Mouse (Mus musculus) lung, adult 18-20 months (tissue): ENCODE measurements around the gene Cpvl.

ENCODE experiments used
- DNase-seq, 2 experiments: peaks; one replicate each; pipeline ENCODE4 v3.0.0; 2022; ENCODE audit warnings: mixed read lengths in 2 of 2

Gene Cpvl

DNA sequence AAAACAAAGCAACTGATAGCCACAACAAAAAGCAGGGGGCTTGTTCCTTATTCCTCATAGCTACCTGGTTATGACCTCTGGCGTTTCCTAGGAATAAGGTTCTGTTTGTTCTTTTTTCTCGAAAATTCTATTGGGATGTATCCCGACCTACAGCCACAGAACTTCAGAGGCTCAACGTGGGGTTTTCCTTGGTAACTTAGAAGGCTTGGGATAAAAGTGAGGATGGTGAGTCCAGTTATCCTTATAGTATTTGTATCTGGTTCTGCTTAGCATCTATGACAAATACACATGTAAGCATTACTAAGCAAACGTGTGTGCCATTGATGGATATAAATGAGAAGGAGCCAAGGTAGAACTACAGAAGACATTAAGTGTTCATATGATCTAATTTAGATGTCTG lies at the start of gene Cpvl:
Gene Cpvl, minus strand, starts transcription at position 101 of the 400 bp plus-strand sequence.
- DNase-seq: no peak

DNA sequence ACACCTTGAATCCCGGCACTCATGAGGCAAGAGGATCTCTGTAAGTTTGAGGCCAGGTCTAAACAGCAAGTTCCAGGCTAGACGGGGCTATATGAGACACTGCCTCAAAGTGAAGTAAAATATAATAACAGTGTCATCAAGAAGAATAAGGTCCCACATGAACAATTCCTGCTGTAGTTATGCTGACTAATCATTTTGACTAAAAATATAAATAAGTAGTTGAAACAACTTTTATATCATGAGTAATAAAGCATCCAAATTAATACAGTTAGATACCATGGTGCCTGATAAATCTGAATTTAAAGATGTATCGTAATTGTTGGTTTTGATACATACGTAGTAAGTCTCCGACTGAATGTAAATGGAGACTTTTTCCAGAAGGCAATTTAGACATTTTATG lies 45.4 kb upstream of the Cpvl start:
- no peak for DNase-seq

DNA sequence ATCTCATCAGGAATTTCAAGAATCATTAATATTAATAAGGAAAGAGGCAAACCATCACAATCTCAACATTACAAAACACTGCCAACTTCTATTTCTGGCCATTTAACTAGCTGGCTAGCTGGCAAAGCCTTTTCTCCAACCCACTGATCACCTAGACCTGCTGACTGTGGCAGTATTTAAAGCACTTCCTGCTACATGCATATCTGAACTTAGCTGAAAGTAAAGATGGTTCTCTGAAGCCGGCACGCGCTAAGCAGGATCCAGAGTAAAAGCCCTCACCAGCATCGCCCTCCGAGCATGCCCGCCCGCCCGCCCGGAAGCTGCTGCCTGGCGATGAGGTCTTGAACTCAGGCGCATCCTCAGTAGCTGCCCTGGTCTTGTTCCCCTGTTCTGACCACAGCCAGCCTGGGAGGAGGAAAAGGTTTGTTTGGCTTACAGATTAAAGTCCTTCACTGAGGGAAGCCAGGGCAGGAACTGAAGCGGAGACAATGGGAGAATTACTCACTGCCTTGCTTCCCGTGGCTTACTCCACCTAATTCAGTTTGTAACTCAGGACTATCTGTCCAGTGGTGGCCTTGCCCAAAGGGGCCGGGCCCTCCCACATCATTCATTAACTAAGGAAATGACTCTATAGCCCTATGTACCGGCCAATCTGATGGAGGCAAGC lies 42.8 kb upstream of the Cpvl start:
- DNase-seq: peak; percentile 35 to 64

DNA sequence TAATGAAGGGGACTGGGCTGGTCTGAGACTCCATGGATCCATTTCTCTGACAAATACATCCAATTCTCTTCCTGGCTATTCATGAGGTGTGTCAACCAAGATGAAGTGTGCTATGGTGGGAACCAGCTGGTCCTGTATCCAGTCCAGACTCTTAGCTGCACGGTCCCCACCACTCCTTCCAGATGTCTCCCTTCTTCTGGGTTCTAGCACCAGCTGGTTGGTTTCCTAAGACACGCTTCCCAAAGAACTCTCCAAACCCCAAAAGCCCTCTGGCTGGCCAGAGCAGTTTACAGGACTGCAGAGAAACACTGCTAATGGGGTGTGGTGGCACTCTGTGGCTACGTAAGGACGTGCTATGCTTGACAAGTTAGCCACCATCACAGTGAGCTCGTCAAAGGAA lies 40.4 kb upstream of the Cpvl start:
- peak; percentile 59 to 70 for DNase-seq

DNA sequence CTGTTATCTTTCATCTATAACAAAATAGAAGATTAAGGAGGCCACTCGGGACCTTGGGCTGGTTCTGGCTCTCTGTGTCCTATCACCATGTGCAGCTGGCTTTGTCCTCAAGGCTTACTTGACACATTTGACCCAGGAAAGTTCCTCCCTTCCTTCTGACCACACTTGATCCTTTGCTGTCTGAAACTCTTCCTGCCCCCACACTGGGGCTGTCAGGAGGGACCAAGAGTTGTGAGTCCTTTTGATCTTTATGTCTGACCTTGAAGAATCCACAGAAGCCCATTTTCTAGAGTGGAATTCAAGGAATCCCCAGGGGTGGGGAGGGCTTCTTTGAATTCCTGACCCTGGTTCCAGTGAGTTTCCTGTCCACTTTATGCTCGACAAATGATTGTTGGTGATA lies 39.6 kb upstream of the Cpvl start:
- DNase-seq: no peak

DNA sequence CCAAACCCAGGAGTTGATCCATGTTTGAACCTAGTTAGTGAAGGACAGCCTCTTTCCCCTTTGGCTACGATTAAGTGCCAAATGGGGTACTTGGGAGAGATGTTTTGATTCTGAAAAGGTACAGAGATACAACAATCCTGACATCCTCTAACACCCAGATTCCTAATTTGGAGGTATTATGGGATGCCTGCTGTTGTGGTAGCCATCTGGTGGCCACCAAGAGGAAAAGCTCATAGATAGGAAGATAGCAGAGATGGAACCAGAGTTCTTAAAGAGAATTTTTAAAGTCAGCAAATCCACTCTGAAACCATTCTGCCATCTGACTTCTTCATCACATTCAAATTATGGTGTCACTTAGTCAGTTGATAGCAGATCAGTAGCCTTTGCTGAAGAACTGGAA lies 33.7 kb upstream of the Cpvl start:
- DNase-seq: no peak

DNA sequence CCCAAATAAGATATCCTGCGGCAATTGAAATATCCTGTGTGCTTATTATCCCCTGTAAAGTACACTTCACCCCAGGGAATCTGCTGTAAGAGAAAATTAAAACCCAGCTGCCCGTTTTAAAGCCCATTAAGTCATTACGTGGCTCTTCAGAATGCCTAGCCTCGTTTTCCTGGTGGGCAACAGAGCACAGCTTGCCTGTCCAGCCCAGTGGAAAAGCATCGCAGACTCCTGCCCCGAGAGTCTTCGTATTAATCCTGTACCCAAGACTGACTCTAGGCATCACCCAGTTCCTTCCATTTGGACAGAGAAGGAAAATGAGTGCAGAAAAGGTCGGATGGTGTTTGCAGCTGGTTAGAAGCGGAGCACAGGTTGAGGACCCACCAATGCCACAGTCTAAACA lies 31.9 kb upstream of the Cpvl start:
- DNase-seq: no peak

DNA sequence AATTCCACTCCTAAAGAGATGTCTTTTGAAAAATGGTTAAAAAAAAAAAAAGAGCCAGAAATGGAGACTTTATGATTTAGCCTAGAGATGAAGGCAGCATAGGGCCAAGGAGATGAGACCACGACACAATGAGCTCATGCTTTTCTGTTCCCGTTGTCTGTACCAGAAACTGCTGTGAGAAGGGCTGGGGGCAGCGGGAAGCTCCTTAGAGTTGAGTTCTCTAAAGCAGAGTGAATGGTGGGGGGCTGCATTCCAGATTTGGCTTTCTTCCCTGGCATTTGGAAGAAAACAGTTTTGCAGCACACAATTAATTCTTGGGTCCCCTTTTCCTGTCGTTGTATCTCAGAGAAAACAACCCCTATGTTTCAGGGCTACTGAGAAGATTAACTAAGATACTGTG lies 30.8 kb upstream of the Cpvl start:
- DNase-seq: no peak

DNA sequence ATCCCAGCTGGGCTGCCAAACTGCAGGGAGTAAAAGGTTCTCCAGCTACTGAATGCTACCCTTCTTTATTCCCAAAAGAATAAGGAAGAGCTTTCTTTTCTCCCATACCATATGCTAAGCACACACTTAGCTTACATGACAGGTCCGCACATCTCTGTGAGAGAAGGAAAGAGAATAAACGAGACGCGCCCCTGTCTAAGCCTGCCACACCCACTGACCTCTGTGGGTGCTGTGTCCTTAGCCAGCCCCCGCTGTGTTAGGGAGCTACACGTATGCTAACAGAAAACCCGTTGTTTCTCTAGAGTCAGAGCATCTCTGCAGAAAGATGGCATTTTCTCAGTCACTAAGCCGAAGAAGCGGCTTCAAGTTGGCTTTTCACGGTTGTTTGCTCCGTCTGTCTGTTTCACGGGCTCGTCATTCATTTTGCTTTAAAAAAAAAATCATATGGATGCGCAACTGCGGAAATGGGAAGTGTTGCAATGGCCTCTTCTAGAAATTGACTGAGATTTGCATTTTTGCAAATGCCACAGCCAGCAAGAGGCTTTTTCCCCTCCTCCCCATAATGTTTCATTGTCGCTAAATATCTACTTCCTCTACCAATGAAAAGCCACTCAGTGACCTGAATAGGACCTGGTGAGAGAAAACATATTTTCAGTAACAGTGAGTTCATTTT lies 30.1 kb upstream of the Cpvl start:
- DNase-seq: no peak

DNA sequence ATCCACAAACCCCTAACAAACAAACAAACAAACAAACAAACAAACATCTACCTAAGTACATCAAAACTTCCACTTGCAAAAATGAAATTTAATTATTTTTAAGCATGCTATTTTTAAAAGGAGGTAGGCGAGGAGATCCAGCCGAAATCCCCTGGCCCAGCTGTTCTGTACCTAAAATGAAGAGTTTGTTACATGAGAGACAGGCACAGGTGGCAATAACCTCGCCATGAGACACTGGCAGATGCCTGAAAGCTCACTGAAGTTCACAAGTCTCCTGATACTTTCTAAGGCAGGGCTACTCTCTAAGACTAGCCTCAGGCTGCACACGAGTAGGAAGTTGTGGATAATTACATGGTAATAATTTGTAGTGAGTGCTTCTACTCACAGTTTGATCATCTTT lies 26.8 kb upstream of the Cpvl start:
- no peak for DNase-seq

DNA sequence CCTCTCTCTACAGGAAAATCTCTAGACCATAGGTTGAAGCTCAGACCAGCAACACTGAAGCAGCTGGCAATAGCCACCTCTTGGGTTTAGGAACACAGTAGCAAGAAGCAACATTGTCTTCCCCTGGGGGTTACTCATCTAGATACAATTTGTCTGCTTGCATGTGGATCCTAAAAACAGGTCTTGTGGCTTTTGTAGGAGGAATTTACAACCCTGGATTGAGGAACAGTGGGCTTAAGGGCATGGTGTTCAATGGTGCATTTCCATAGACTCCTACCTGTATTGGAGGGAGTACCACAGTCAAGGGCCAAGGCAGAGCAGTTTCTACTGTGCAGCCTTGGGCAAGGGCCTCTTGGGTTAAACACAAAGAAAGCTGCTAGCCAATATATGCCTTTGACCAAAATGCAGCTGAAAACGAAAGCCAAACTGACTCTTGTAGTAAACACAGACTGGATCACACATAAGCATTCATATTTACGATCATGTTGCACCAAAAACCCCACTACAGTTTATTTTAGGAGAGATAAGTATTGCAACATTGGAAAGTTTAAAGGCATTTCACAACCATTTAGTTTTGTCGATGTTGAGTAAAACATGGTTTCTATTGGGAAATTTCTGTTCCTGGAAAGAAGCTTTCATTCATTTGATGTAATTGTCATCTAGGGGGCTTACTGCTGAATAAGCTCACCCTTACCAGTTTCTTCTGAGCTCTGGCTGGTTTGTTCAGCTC lies 17.9 kb upstream of the Cpvl start:
- no peak for DNase-seq

DNA sequence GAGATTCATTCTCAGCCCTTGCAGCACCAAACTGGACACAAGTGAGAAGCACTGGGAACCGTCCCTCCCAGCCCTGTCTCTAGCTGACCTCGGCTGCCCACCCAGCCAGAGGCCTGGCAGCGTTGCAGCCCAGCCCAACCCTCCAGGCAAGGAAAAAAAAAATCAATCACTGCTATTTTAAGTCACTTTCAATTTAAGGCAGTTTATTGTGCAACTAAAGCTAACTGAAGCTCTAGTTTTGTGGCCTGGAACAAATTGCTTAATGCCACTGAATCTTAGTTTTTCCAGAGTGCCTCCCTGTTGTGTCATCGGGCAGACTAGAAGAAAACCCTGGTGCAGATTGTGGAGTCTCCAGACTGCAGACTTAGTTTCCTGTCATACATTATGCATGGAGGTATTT lies 17.0 kb upstream of the Cpvl start:
- peak; percentile 37 to 43 for DNase-seq

DNA sequence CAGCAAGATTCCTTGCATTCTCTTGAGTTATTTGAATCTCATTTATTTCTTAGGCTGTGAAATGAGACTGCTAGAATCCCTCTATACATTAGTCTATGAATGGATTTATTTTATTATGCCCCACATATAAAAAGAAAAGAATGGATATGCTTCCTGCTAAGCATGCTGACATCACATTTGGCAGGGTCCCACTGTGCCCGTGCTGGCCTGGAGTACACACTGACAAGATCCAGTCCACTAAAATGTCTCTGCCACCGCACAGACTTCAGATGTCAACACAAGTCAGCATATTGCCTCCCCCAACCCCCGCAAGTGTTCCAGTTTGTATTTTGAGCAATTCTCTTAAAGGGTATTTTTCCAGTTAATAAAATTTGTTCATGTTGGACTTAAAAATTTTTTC lies 13.9 kb upstream of the Cpvl start:
- no peak for DNase-seq

DNA sequence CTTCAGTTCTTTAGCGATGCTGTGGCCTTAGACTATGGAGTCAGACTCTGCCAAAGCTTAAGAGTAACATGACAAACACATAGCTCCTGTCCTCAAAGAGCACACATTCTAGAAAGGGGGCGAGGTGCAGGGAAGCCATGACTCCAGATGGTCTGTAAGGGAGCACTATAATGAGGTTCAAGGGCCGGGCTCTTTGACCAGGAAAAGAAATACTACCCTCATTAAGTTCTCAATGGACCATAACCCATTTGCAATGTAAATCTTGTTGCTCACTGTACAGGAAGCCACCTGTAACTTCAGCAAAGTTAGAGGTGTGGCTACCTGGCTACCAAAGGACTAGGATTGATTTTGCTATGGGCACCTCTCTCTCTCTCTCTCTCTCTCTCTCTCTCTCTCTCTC lies 8.8 kb upstream of the Cpvl start:
- no peak for DNase-seq

DNA sequence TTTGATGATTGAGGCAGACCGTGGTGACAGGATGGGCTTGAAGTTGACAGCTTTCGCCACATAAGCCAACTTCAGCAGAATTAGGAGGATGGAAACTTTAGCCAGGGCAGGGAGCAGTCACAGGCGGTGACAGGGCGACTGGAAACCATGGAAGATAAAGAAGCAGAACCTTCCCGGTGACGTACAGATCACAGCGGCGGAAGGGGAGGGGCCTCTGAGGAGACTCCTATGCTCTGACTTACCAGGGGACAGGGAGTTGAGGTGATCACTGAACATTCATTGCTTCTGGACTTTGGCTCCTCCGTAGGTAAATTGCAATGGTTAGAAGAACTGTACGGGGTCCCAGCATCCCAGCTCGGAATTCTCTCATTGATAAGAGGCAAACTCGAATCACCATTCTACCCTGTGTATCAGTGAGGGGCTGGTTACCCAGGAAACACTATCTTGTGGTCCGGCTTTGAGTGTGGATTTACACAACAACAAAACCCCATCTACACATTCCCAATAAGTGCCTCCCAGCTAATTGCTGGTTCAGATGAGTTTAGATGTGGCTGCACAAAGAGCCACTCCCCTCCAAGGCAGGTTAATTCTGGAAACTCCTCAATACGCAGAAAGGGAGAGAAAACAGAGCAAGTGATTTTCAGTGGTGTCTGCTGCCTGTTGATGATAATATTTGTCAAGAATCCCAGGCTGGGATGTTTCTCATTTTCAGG lies 8.0 kb upstream of the Cpvl start:
- no peak for DNase-seq

DNA sequence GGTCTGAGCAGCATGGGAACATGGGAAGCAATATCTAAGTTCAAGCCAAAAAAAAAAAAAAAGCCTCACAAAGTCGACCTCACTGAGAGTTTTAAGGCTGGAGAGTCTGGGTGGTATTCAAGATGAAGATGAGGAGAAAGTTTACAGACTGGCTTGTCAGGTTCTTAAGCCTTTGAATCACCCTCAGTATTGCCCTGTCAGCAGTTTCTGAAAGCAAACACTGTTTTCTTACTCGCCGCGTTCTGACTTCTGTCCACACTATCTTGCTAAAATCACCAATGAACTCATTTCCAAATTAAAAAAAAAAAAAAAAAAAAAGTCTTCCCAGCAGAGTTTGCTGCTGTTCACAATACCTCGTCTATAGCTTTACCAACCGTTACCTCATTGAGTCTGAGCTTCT lies 5.3 kb upstream of the Cpvl start:
- DNase-seq: no peak

DNA sequence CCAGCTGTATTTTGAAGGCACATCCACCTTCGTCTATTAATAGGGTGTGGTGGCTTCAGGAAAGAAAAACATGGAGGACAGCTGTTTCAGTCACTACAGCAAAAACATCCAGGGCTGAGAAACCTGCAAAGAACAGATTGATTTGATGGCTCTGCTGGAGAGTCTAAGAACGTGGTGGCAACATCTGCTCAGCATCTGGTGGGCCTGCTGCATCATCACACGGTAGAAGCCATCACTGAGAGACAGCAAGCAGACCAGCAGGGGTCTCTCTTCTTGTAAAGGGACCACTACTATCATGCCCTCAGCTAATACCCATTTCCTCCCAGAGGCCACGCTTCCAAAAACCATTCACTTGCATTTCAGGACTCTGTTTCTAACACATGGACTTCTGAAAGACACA lies 4.1 kb upstream of the Cpvl start:
- DNase-seq: no peak

DNA sequence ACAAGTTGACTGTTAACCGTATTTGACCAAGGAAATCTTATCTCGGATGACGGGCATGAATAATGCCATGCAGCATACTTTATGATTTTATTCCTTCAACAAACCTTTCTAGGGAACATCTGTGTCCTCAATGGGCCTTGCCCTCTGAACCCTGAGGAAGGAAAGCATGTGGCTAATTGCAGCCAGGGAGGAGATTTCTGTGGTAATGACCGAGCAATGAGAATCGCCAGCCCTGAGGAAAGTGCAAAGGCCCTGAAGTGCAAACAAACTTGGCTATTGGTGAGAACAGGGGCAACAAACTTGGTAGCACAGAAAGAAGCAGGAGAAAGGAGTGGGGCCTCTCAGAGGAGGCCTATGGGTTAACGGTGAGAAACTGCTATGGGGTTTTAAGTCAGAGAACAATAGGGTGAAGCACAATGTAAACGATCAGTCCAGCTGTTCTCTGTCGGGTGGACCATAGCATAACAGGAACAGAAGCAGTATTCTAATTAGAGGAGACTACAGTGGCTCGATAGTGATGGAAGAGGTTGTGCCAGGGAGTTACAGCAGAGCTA lies 3.7 kb upstream of the Cpvl start:
- no peak for DNase-seq

DNA sequence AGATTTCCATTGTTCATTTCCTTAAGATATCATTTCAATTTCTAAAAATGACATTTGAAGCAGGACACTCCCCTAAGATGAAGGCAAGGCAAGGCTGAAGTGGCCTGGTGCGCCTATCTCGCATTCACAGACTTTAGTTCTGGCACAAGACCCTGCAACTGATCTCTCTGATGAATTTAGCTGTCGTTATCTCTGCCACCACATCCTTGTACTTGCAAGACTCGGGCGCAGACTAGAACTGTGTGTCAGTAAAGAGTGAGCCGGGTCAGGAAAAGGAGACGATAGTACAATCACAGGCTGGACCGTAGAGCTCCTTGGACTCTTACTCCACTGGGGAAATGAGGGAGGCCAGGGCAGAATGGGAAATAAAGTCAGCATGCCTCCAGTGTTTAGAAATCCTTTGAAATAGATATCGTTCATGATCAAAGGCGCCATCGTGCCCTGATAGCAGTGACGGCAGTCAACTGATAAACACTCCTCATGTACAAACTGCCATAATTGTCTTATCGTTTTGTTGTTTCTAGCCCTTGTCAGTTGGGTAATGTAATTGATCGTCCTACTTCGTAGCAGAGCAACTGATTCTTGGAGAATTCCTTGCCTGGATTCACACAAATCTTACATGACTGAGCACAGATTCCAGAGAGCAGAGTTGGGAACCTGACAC lies 2.5 kb upstream of the Cpvl start:
- no peak for DNase-seq

DNA sequence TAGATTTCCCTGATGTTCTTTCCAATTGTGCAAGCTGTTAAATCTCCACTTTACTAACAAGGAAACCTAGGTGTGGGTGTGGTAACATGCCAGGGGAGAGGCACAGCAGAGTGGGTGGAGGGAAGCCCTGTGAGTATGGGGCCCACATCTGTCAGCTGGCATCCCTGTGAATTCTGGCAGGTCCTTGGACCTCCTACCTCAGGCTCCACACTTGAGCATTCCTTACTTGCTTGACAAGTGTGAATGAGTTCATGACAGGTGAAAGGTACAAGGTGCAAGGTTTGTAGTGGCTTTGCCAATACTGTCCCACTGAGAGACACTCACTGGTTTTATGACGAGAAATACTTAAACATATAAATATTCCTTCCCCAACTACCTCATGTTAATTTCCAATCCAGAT lies 4.4 kb downstream of the Cpvl start:
- DNase-seq: no peak

DNA sequence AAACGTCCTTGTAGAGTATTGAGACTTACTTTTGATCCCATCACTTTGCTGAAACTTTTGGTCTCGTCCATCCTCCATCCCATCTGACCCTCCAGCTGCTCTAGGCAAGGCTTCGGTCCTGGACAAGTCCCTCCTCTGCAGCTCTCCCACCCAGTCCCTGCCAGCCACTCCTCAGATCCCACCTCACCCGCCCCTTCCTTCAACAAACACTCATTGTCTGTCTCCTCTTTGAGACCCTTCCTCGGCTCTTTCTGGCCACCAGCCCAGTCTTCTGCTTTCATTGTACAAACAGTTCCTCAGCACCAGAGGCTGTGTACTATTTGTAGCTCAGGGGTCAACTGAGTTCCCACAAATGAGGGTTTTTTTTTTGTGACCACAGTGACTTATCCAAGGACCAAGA lies 5.0 kb downstream of the Cpvl start:
- peak in 1 of 2 experiments; percentile 38 for DNase-seq

DNA sequence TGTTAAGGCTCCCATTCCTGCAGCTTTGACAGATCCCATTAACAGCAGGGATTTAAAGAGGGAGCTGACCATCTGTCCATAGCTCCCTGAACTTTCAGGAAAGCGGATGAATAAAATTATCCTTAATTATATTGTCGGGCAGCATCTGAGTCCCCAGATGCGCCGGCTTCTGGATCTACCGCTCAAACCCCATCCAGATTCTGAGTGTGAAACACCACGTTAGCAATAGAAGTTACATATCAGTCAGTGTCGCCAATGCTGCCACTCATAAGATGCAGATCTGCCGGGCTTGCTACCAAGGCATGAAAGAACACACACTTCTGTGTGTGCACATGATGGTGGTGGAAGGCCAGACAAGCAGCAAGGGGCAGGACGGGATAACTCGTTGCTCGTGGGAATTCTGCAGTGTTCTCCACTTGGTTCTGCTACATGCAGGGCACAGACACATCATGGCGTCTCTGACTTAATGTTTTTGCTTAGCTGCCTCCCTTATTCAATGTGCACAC lies 6.2 kb downstream of the Cpvl start:
- DNase-seq: no peak

DNA sequence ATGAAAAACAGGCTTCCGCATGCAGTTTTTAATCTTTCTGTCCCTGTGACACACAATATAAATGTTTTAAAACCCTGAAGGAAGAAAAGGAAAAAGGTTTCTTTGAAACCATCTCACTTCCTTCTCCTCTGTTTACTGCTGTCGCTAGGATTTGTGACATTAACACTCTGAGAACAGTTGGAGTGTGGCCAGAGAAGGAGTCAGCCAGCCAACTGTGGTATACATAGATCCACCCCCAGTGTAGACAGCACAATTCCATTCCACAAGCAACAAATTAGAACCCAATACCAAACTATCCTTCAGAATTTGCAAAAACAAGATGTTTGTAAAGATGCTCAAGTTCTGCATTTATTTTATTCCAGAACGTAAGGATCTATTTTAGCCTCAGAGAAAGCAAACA lies 6.7 kb downstream of the Cpvl start:
- no peak for DNase-seq
